Mouse (Mus musculus): ENCODE data around the gene Atp1a3.

Atp1a3 gene

DNA sequence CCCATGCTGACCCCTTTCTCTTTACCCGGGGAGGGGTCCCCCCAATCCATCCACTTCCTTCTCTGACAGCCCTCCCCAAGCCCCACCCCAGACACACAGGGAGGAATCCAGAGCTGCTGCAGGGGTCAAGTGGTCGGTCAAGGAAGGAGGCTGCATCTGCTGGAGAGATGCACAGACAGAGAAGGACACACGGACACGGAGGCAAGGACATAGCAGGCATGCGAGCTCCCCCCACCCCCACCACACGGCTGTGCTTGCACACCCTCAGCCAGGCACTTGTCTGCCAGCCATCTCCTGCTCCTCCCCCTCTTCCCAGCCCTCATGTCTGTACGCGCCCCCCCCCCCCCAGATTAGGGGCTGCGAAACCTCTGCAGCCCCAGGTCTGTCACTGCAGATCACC is 952 bp downstream of the Atp1a3 start:
- DNase-seq (ENCODE audit: low spot score in 2 of 2): peak; percentile 59 to 65

DNA sequence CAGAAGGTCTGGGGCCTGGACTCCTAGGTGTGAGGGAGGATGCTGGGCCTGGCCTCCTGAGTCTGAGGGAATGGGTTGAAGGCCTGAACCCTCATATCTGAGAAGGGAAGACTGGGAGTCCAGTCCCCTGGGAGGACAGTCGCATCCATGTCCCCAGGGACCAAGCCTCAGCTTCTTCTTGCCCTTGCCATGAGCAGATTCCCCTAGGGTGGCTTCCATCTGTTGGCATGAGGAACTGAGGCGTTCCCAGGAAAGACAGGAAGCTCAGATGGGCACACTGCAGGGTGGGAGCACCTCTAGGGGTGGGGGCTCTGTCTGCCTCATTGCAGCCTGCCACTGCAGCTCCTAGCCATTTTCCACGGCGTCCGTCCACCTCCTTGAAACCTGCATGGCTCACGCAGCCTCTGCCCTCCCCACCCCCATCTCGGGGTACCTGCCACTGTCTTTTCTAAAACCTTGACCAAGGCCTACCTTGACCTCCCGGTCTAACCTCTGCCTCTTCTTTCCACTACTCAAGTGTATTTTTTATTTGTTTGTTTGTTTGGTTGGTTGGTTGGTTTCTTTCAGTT is 1.9 kb downstream of the Atp1a3 start:
- DNase-seq (ENCODE audit: low spot score in 2 of 2): peak in 1 of 2 experiments; percentile 64

DNA sequence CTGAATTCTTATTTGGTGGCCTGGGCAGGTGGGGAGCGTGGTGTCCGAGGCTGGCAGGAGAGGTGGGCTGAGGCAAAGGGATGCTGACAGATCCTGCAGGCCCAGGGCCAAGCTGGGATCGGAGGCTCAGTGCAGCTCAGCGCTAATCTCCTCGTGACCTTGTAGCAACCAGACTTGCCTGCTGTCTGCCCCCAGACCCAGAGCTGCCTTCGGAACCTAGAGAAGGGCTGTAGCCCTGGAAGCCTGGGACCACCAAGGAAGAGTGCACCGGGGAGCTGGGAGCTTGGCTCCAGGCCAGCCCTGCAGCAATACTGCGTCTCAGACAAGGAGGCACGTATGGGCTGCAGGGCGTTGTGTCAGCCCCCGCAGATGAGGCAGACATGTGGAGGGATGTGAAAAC is 2.5 kb downstream of the Atp1a3 start:
- DNase-seq (ENCODE audit: low spot score in 2 of 2): peak; percentile 63 to 64

DNA sequence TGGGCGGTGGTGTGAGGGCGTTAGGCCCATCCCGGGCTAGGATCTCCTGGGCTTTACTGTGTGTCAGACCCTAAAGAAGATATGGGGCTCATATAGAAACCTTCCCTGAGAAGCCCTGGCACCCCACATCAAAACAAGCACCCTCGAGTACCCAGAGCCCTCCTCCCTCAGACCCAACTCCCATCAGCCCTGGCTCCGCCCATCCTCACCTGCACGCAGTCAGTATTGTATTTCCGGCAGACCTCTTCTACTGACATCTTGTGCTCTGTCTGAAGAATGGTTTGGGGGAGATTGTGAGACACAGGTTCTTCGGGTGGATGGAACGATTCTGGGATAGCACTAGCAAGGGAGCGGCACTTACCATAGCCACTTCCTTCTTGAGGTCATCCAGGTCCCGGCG is 5.0 kb downstream of the Atp1a3 start:
- DNase-seq (ENCODE audit: low spot score in 2 of 2): no peak

DNA sequence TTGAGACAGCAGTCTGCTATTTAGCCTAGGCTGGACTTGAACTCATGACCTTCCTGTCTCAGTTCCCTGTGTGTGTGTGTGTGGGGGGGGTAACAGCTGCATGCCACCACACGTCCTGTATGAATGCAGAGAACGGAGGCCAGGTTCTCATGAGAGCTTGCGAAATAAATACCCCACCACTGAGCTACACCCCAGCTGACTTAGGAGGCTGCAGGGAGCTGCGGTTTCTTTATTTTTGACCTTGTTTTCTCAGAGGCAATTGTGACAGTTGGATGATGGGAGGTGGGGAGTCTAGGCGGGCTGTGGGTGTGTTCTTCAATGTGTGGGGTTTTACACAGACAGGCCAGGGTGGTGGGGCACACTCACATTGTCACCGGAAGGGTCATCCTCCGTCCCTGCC is 5.5 kb downstream of the Atp1a3 start:
- DNase-seq (ENCODE audit: low spot score in 2 of 2): no peak

GRCm38 (mm10) chr7:24993081-24993480 is 12.7 kb downstream of the Atp1a3 start:
- no peak for DNase-seq (ENCODE audit: low spot score in 2 of 2)

GRCm38 (mm10) chr7:24990478-24990877 is 15.3 kb downstream of the Atp1a3 start:
- DNase-seq (ENCODE audit: low spot score in 2 of 2): no peak

DNA sequence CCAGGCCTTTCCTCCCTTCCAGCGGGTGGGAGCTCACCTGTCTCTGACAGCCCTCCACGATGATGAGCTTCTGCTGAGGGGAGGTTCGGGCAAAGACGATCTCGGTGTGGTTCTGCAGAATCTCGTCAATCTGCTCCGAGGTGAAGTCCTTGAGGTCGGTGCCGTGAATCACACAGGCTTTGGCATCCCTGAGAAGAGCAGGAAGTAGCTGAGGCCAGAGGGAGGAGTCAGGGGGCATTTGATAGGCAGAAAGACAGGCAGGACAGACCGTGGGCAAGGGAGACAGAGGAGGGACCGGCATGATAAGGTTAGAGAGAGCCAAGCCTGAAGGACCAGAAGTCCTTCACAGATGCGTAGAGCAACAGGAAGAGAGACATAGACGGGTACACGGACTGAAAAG is 17.8 kb downstream of the Atp1a3 start:
- no peak for DNase-seq (ENCODE audit: low spot score in 2 of 2)

GRCm38 (mm10) chr7:24985799-24986198 is 20.0 kb downstream of the Atp1a3 start:
- peak in 1 of 2 experiments; percentile 40 for DNase-seq (ENCODE audit: low spot score in 2 of 2)

DNA sequence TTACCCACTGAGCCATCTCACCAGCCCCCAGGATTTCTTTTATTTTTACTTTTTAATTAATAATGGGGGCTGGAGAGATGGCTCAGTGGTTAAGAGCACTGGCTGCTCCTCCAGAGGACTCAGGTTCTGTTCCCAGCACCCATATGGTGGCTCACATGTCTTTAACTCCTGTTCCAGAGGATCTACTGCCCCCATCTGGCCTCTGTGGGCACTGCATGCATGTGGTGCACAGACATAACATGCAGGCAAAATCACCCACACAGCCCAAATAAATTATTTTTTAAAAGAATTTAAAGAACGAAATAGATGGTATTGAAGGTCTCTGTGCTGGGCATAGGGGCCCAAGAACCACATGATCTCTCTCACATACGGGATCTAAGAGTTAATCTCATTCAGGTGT is 21.5 kb downstream of the Atp1a3 start:
- peak in 1 of 2 experiments; percentile 36 for DNase-seq (ENCODE audit: low spot score in 2 of 2)

- no peak for DNase-seq (ENCODE audit: low spot score in 2 of 2)
These were observed 22.4 kb downstream of the Atp1a3 start for GRCm38 (mm10) chr7:24983396-24983795.

DNA sequence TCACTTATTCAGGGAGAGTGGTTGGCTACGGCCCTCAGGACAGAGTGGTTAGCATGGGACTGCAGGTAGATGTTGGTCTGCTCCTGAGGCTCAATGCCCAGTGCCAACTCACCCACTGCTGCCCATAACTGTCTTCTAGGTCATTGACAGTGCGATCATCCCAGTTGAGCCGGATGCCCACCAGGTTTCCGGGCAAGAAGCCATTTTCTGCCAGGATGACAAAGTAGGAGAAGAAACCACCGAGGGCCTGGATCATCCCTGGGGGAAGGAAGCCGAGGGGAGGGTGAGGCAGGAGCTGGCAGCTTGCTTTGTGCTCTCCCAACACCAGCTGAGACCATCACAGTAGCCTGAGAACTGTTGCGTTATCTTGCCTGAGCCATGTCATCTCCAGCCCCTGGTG is 25.3 kb downstream of the Atp1a3 start:
- peak in 1 of 2 experiments; percentile 35 for DNase-seq (ENCODE audit: low spot score in 2 of 2)

DNA sequence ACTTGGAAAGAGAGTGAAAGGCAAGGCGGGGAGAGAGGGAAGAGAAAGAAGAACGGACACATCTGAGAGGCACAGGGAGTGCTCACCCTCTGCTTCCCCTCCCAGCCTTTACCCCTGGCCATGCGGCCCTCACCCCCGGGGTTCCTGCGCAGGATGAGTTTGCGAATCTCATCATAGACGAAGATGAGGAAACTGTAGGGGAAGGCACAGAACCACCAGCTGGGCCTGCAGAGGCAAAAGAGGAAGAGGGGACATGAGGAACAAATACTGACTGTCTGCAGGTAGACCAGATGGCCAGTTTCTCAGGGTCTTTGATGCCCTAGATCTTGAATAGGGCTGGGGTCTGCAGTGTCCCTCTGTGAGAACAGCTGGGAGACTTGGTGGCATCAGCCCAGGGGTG is 27.0 kb downstream of the Atp1a3 start:
- DNase-seq (ENCODE audit: low spot score in 2 of 2): no peak

DNA sequence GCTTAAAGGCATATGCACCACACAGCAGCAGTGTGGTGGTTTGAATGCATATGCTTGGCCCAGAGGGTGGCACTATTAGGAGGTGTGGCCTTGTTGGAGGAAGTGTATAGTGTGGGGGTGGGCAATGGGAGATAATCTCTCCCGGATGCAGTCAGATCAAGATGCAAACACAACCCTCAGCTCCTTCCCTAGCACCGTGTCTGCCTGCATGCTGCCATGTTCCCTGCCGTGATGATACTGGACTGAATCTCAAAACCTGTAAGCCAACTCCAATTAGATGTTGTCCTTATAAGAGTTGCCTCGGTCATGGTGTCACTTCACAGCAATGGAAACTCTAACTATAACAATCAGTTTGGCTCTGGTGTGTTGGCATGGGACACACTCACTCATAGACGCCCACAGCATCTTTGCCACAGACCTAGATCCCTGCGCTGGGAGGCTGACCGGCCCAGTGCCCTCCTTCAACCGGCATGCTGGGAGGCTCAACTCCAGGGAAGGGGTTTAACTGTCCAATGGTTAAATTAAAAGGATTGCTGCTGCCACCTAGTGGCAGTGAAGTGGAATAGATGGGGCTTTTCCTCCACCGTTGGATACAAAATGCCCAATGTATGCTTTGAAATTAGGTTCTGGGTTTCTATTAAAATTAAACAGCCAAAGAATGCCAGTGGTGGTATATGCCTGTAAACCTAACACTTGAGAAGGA is 30.7 kb downstream of the Atp1a3 start:
- DNase-seq (ENCODE audit: low spot score in 2 of 2): no peak

DNA sequence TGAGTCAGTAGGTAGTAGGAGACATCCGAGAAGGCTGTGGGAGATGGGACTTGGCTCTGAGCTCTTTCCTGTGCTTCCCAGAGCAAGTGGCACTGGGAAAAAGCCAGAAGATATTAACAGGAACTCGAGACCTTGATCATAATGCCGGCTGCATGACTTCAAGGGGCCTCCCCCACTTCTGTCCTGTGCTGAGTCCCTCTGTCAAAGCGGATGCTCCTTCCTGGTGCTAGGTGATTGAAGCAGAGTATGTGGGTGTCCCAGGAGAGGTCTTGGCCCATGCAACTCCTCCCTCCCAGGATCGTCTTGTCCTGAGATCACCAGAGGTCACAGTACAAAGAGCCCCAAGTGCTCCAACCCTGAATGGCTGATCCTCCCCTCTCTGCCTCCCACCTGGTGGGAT is 31.9 kb downstream of the Atp1a3 start:
- no peak for DNase-seq (ENCODE audit: low spot score in 2 of 2)

DNA sequence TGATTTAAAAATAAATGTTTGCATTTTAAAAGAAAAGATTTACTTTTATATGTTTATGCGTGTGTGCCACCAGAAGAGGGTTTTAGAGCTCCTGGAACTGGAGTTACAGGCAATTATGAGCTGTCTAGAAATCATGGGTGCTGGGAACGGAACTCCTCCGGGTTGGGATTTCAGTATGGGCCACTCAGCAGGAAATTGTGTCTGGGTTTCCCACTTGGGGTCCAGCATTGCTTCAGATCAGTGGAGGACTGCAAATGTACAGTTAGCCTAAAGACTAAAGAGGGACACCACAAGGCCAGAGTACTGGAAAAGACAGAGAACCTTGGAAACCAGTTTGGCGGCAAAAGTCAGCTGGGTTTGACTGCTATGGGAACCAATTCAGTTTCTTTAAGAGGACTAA is 32.5 kb downstream of the Atp1a3 start:
- DNase-seq (ENCODE audit: low spot score in 2 of 2): no peak

DNA sequence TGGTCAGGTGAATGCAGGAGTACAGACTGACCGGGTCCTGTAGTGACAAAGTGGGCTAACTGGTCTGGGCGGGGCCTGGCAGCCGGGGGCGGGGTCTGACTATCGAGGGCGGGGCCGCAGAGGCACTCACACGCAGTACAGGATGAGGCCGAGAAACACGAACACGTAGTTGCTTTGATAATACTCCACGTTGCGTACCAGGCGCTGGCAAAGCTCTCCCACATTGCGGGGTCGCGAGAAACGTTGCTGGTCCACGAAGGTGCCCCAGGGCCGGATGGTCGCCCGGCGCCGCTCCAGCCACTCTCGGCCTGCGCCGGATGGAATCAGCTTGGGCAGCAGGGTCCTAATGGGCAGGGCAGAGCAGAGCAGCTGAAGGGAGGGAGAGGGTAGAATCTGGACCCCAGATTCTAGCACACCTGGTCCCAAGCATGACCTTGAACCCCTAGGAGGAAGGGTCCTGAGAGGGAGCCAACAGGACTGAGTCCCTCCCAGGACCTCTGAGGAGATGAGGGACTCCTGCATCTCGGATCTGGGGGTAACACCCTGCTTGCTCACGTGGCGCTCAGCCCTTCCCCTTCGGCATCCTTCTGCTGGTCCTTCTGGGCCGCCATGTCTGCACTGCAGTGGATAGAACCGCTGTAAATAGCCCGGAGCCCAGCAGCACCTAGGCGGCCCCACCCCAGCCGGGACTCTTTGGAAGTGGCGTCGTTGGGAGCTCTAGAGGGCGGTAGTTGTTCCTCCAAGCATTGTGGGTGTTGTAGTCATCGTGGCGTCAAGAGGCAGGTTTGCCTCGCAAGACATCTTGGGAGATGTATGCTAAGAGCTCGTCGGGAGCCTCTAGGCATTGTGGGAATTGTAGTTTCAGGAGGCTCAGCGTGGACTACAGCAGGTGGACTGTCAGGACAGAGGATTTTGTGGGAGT is 33.5 kb downstream of the Atp1a3 start, which contains the start of gene Rabac1:
TSS of gene Rabac1 (minus strand) at position 783 of the 922 bp plus-strand sequence.
- DNase-seq (ENCODE audit: low spot score in 2 of 2): peak; percentile 95 to 98

- DNase-seq (ENCODE audit: low spot score in 2 of 2): peak in 1 of 2 experiments; percentile 65
These were observed 34.3 kb downstream of the Atp1a3 start for GRCm38 (mm10) chr7:24971261-24971971.

DNA sequence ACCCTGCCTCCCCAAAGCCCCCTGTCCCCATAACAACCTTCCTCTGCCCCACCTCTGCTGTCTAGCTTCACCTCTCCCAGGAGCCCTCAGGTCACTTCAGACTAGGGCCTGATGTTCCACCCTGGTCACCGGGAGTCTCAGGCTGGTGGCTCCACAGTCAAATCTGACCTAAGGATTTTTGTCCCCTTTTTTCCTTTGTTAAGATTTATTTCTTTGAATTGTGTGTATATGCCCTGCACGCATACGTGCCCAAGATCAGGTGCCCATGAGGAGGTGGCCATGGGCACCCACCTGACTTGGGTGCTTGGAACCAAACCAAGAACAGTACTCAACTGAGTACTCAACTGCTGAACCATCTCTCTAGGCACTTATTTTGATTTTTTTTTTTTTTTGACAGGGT is 35.4 kb downstream of the Atp1a3 start:
- DNase-seq (ENCODE audit: low spot score in 2 of 2): no peak

DNA sequence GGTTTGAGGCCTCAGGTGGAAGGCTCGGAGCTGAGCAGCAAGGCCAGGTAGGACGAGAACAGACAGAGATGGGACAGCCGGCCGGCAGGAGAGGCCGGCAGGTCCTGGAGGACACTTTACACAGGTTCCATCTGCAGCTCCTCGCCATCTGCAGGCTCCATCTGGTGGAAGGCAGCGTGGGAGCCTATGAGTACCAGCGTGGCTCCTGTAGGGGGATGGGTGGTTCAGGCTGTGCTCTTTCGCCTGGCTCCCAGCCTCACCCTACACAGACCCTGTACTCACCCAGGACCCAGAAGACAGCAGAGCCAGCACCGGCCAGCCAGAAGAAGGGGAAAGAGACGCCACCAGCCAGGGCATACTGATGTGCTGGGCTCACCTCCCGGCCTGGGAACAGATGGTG is 36.0 kb downstream of the Atp1a3 start:
- DNase-seq (ENCODE audit: low spot score in 2 of 2): peak; percentile 67 to 77

DNA sequence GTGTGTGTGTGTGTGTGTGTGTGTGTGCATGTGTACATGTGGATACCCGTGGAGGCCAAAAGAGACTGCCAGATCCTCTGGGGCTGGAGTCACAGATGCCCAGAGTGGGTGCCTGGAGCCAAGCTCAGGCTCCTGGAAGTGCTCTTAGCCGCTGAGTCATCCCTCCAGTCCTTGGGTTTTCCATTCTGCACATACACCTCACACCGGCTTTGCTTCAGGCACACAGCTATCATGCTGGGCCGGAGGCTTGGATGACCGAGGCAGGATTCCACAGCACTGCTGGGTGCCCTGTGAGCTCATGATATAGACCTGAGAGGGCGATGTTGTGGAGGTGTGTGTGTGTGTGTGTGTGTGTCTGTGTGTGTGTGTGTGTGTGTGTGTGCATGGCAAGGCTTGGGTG is 37.3 kb downstream of the Atp1a3 start:
- no peak for DNase-seq (ENCODE audit: low spot score in 2 of 2)

DNA sequence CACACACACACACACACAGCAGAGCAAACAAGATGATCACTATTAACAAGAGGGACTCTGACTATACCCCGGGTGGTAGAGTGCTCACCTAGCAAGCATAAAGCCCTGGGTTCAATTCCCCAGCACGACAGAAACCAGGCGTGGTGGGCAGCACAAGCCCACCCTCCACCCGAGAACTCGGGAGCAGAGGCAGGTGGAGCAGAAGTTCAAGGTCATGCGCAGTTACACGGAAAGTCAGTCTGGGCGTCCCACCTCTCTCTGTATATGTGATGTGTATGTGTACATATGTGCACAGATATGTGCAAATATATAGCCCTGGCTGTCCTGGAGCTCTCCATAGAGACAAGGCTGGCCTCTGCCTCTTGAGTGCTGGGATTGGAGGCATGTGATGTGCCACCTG is 37.8 kb downstream of the Atp1a3 start:
- no peak for DNase-seq (ENCODE audit: low spot score in 2 of 2)

Measured in right cerebral cortex, postnatal 10 days (tissue).